Mouse (Mus musculus) embryonic facial prominence, embryonic 13.5 days (tissue): ENCODE measurements around the gene Dab2ip. TPM values are rescaled to one million over a fixed set of nuclear protein-coding genes. Genes with fewer than 3 reads are reported as not detected.
A peak's percentile ranks its signal among the peaks of the same experiment; 100 is the strongest.

Experiments
- ATAC-seq: fragments of 200-750 bp; cut with Nextera tagmentation; 2 replicates; pipeline ENCODE4 v1.8.0; 2017; ENCODE audit warnings: low read depth; ENCODE audit not compliant: insufficient number of reproducible peaks, insufficient read depth, low FRiP score, low TSS enrichment
- H3K27ac ChIP-seq: fragments of 300-500 bp; sonication (generic); 2 replicates; pipeline ENCODE4 v1.5.1; 2015; ENCODE audit warnings: moderate library complexity, mild to moderate bottlenecking, inconsistent platforms
- H3K27me3 ChIP-seq: fragments of 300-500 bp; sonication (generic); 2 replicates; pipeline ENCODE4 v1.6.1; 2015; ENCODE audit warnings: mild to moderate bottlenecking, inconsistent platforms
- H3K36me3 ChIP-seq: fragments of 300-500 bp; sonication (generic); 2 replicates; pipeline ENCODE4 v1.6.1; 2015; ENCODE audit warnings: mild to moderate bottlenecking, inconsistent platforms
- H3K4me1 ChIP-seq: fragments of 300-500 bp; sonication (generic); 2 replicates; pipeline ENCODE4 v1.6.1; 2015; ENCODE audit warnings: inconsistent platforms
- H3K4me2 ChIP-seq: fragments of 300-500 bp; sonication (generic); 2 replicates; pipeline ENCODE4 v1.6.1; 2015; ENCODE audit warnings: moderate library complexity, mild to moderate bottlenecking, inconsistent platforms
- H3K4me3 ChIP-seq: fragments of 300-500 bp; sonication (generic); 2 replicates; pipeline ENCODE4 v1.5.1; 2015; ENCODE audit warnings: mild to moderate bottlenecking, inconsistent platforms
- H3K9ac ChIP-seq: fragments of 300-500 bp; sonication (generic); 2 replicates; pipeline ENCODE4 v1.6.1; 2015; ENCODE audit warnings: mild to moderate bottlenecking, inconsistent platforms
- H3K9me3 ChIP-seq: fragments of 300-500 bp; sonication (generic); 2 replicates; pipeline ENCODE4 v1.6.1; 2016; ENCODE audit warnings: inconsistent platforms
- WGBS: fragments of 180-500 bp; shearing (Covaris S2); methylation state at CpG from one replicate; pipeline ENCODE4 v1.1.7; 2015; ENCODE audit warnings: mixed read lengths; 5-methylcytosine and 5-hydroxymethylcytosine counted together
- polyA plus RNA-seq: library from polyadenylated mRNA; unstranded; fragments of >200 nt; fragmentation: Nextera tagmentation; extraction: Ambion mirVana; gene quantifications from 2 replicates; pipeline ENCODE4 v1.2.1, GENCODE M21; 2015

Gene Dab2ip
- polyA plus RNA-seq, 1 experiment from 2014 or later: 53.2 TPM

DNA sequence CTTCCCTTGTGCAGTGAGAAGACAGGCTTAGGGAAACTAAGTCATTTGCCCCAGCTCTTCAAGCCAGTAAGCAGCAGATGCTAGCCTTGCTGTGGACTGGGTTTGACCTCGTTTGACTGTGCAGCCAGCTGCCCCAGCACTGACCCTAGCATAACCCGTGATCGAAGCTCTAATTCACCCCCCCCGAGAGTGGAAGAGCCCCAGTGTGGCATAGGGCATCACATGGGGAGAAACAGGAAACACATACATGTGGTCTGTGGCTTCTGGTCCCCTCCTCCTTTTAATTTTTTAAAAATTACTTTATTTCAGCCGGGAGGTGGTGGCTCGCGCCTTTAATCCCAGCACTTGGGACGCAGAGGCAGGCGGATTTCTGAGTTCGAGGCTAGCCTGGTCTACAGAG, 27.3 kb upstream of the Dab2ip start:
- H3K9ac ChIP-seq: no peak overlapping the region
- no peak overlapping the region for H3K27ac ChIP-seq
- H3K4me2 ChIP-seq: no peak overlapping the region
- H3K4me3 ChIP-seq: no peak overlapping the region
- H3K4me1 ChIP-seq: no peaks in the 10 kb centered on the region; the same call in 1 of the 2 replicates
- ATAC-seq: no peak
- no peaks in the 10 kb centered on the region for H3K27me3 ChIP-seq
- WGBS: 81% methylated on average over 10 of the region's 10 CpGs
- H3K36me3 ChIP-seq: no peaks in the 10 kb centered on the region
- no peaks in the 10 kb centered on the region; the same call in 1 of the 2 replicates for H3K9me3 ChIP-seq

DNA sequence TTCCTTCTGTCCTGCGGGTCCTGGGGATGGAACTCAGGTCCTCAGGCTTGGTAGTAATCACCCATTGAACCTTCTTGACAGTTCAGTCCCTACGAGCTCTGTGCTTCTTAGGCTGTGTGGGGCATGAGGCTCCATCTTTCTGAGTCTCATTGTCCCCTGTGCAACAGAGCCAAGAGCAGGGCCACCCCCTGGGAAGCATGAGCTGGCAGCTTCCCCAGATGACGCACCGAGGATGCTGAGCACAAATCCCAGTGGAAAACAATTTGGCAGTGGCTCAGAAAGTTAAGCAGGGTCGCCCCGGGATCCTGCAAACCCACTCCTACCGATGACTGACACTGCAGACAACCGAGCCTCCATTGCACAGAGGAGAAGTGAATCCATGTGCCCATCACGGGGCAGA, 24.4 kb upstream of the Dab2ip start:
- H3K9ac ChIP-seq: no peak overlapping the region
- no peak overlapping the region for H3K4me2 ChIP-seq
- no peak for ATAC-seq
- no peaks in the 10 kb centered on the region for H3K27me3 ChIP-seq
- 68% methylated on average over 9 of the region's 9 CpGs for WGBS
- H3K4me3 ChIP-seq: no peak overlapping the region
- H3K9me3 ChIP-seq: no peaks in the 10 kb centered on the region
- H3K27ac ChIP-seq: no peak overlapping the region
- H3K36me3 ChIP-seq: no peaks in the 10 kb centered on the region
- no peaks in the 10 kb centered on the region; the same call in 1 of the 2 replicates for H3K4me1 ChIP-seq

DNA sequence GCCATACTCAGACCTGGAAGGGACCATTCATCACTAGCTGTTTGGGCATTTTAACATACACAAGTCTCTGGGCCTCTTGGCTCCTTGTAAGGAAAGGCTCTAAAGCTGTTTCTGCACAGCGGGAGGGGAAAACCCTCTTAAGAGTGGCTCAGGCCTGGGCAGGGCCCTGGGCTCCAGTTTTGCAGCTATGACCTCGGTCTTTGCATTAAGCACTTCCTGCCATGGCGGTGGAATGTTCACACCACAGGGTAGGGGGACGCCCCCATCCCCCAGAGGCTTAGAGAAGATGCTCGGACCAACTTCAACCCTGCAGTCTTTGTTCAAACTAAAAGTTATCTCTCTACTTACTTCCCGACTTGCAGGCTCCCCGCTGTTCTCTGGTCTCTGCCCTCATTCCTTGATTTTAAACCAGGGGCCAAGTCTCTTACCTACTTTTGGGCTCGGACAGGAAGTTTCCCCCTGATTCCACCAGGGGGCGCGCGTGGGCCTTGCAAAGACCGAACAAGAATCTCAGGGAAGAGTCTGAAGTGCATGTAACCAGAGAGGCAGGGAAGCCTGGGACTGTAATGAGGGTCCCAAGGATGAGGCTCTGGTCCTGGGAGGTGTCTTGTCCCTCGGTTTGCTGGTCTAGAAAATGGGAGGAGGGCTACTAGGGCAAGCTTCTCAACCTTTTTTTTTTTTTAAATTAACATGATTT, 18.6 kb upstream of the Dab2ip start:
- peaks cover 10% of the 10 kb centered on the region for H3K4me1 ChIP-seq
- H3K9ac ChIP-seq: 0 out of 2 replicates have a peak overlapping the region, but pooled peaks have one; percentile 55
- no peaks in the 10 kb centered on the region for H3K9me3 ChIP-seq
- WGBS: 11% methylated on average over 13 of the region's 13 CpGs
- no peak for ATAC-seq
- peak overlapping the region; percentile 27; the same call in 1 of the 2 replicates for H3K4me2 ChIP-seq
- no peaks in the 10 kb centered on the region for H3K27me3 ChIP-seq
- H3K36me3 ChIP-seq: no peaks in the 10 kb centered on the region
- no peak overlapping the region for H3K27ac ChIP-seq
- no peak overlapping the region for H3K4me3 ChIP-seq

DNA sequence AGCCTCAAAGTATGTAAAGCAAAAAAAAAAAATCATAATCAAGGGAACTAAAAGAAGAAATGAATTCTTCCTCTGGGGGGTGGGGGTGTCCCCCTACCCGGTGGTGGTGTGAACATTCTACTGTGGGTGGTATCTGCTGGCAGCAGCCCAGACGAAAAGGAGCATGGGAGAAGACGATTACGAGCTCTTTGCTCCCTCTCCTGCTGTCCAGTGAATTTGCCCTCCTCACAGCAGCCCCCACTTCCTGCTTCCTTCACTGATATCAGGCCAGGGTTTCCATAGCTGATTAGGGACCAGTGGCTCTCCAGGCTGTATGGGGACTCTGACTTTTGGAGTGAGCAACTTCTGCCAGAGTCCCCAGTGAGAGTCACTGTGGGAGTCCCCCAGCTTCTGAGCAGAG, 17.3 kb upstream of the Dab2ip start:
- ATAC-seq: no peak
- Histone ChIP-seq H3K4me1 (peaks cover 17% of the 10 kb centered on the region), H3K4me3 (no peak overlapping the region), H3K27me3 (no peaks in the 10 kb centered on the region), H3K4me2 (no peak overlapping the region), H3K9me3 (no peaks in the 10 kb centered on the region), H3K9ac (no peak overlapping the region), H3K27ac (no peak overlapping the region), H3K36me3 (no peaks in the 10 kb centered on the region)
- WGBS: 32% methylated on average over 4 of the region's 4 CpGs

DNA sequence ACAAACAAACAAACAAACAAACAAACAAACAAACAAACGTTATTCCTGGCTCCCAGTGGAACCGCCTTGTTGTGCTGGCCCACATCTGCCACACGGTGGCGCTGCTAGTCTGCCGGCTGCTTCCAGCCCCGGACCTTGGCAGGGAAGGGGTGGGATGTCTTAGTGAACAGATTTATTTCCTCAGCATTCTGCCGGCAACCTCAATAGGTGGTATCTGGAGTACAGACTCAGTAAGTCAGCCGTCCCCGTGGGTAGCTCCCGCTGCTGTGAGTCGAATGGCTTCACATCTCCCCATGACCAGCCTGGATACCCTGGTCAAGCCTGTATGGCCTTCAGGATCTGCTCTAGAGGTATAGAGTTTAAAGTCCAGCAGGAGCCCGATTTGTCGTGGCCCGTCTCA, 13.3 kb upstream of the Dab2ip start:
- H3K9ac ChIP-seq: 0 out of 2 replicates have a peak overlapping the region, but pooled peaks have one; percentile 51
- H3K4me2 ChIP-seq: peak overlapping the region; percentile 67
- ATAC-seq: peak; percentile 60; the same call in 1 of the 2 replicates
- H3K4me3 ChIP-seq: peak overlapping the region; percentile 32
- H3K27me3 ChIP-seq: no peaks in the 10 kb centered on the region; the same call in 1 of the 2 replicates
- WGBS: 4% methylated on average over 14 of the region's 14 CpGs
- H3K36me3 ChIP-seq: no peaks in the 10 kb centered on the region
- H3K4me1 ChIP-seq: peaks cover 10% of the 10 kb centered on the region
- no peaks in the 10 kb centered on the region for H3K9me3 ChIP-seq
- H3K27ac ChIP-seq: peak overlapping the region; percentile 16; the same call in 1 of the 2 replicates

DNA sequence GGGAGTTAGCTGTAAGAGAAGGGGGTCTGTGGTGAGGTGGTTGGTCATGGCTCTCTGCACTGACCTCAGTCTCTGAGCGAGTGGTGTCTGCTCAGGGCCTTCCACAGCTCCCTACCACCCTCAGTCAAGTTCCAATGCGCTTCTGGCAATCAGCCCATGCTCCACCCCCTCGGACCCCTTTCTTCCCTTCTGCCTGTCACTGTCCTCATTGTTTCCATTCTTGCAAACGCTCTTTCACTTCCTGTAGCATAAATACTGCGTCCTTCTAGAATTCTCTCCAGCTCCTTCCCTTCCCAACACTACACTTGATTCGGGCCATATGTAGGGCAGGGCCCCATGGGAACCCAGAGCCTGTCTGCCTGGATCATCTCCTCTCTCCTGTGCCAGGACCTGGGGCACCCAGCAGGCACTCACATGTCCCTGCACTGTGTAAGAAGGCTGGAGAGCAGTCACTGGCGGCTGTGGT, 12.9 kb upstream of the Dab2ip start:
- Histone ChIP-seq H3K36me3 (no peaks in the 10 kb centered on the region), H3K9me3 (no peaks in the 10 kb centered on the region), H3K27ac (peak overlapping the region; percentile 16; the same call in 1 of the 2 replicates), H3K27me3 (no peaks in the 10 kb centered on the region; the same call in 1 of the 2 replicates), H3K9ac (0 out of 2 replicates have a peak overlapping the region, but pooled peaks have one; percentile 51), H3K4me2 (peak overlapping the region; percentile 67), H3K4me1 (peaks cover 8% of the 10 kb centered on the region), H3K4me3 (peak overlapping the region; percentile 32)
- 7% methylated on average over 7 of the region's 7 CpGs for WGBS
- no peak; the same call in 1 of the 2 replicates for ATAC-seq

DNA sequence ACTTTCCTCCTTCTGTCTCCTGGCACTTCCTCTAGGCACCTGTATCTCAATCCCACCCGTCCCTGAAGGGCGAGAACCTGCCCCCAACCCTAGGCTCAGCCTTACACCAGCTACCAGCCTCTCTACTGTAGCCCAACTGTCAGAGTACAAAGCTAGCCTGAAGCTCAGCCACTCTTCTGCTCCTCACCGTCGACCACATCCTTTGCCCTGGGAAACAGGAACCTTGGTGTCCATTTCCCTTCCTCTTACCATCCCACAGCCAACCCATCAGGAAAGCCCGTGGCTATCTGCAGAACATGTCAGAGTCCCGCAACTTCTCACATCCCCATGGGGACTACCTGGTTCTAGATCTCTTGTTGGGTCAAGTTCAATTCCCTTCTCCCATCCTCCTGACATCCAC, 11.6 kb upstream of the Dab2ip start:
- no peak overlapping the region for H3K9ac ChIP-seq
- H3K27ac ChIP-seq: no peak overlapping the region
- H3K4me3 ChIP-seq: no peak overlapping the region
- no peak overlapping the region for H3K4me2 ChIP-seq
- H3K9me3 ChIP-seq: no peaks in the 10 kb centered on the region
- whole genome bisulfite sequencing: 88% methylated on average over 6 of the region's 6 CpGs
- no peak for ATAC-seq
- no peaks in the 10 kb centered on the region; the same call in 1 of the 2 replicates for H3K27me3 ChIP-seq
- no peaks in the 10 kb centered on the region for H3K36me3 ChIP-seq
- peaks cover 7% of the 10 kb centered on the region for H3K4me1 ChIP-seq

DNA sequence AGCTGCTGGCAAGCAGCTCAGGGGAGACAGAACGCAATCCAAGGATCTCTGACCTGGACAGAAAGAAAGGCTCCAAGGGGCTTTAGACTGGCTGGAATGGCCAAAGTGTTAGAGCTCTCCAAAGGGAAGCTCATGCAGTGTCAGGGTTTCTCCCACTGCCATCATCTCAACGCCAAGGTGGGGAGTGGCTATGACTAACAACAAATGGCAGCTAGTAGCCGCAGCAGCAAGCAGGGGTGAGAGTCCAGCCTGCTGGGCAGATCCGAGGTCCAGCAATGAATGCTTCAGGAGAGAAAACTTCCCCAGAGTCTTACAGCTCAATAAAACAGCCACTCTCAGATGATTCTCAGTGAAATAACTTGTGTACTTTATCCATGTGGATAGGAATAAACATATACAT, 8.9 kb upstream of the Dab2ip start:
- ATAC-seq: no peak
- no peak overlapping the region for H3K9ac ChIP-seq
- WGBS: 68% methylated on average over 4 of the region's 4 CpGs
- H3K9me3 ChIP-seq: no peaks in the 10 kb centered on the region
- no peak overlapping the region for H3K4me3 ChIP-seq
- H3K27ac ChIP-seq: no peak overlapping the region
- H3K4me1 ChIP-seq: peaks cover 7% of the 10 kb centered on the region
- H3K4me2 ChIP-seq: no peak overlapping the region
- no peaks in the 10 kb centered on the region; the same call in 1 of the 2 replicates for H3K27me3 ChIP-seq
- no peaks in the 10 kb centered on the region for H3K36me3 ChIP-seq

DNA sequence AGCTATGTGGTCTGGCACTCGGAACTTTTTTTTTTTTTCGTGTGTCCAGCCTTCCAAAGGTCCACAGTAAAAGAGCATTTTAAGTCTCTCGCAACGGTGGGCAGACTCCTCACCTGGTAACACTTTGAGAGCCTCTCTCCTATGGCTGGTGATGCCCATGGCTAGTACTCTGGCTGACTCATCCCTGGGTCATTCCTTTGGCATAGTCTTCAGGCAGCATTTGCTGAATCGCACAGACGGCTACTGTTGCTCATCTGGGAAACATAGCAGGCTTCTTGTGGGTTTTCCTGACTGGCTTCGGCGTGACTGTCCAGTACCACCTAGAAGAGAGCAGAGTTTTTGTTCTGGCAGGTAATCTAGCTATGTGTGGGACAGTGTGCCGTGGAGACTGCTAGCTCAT, 8.0 kb upstream of the Dab2ip start:
- no peak overlapping the region for H3K4me2 ChIP-seq
- no peak overlapping the region for H3K4me3 ChIP-seq
- H3K9me3 ChIP-seq: no peaks in the 10 kb centered on the region
- H3K36me3 ChIP-seq: no peaks in the 10 kb centered on the region
- 84% methylated on average over 9 of the region's 9 CpGs for WGBS
- peaks cover 3% of the 10 kb centered on the region for H3K4me1 ChIP-seq
- ATAC-seq: no peak
- no peak overlapping the region for H3K9ac ChIP-seq
- H3K27me3 ChIP-seq: no peaks in the 10 kb centered on the region; the same call in 1 of the 2 replicates
- no peak overlapping the region for H3K27ac ChIP-seq

DNA sequence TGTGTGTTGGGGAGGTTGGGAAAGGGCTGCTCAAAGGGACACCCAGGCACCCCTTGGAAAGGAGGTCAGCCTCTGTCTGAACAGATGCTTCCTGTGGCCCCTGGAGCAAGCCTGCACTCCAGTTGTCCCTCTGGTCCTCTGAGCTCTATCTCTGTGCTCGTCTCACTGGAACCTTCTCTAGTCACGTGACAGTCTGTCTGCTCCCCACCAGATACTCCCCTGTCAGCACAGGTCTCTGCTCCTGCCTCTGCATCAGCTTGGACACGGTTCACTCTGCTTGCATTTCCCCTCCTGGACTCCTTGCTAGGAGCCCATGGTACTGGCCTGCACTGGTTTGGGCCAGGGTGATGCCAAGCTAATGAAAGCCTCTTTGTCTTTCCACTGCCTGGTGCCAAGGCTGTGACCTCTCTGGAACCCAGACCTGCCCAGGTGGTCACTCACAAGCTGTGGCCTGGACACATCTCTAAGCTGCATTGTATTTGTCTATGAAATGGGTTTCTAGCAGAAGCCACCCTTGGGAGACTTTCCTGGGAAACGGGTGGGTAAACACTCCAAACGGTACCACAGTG, 1.1 kb upstream of the Dab2ip start:
- H3K27me3 ChIP-seq: no peaks in the 10 kb centered on the region
- H3K36me3 ChIP-seq: no peaks in the 10 kb centered on the region
- no peak overlapping the region for H3K9ac ChIP-seq
- WGBS: 60% methylated on average over 5 of the region's 5 CpGs
- no peak overlapping the region for H3K27ac ChIP-seq
- H3K9me3 ChIP-seq: no peaks in the 10 kb centered on the region
- H3K4me2 ChIP-seq: no peak overlapping the region
- peaks cover 41% of the 10 kb centered on the region for H3K4me1 ChIP-seq
- ATAC-seq: no peak
- no peak overlapping the region for H3K4me3 ChIP-seq

DNA sequence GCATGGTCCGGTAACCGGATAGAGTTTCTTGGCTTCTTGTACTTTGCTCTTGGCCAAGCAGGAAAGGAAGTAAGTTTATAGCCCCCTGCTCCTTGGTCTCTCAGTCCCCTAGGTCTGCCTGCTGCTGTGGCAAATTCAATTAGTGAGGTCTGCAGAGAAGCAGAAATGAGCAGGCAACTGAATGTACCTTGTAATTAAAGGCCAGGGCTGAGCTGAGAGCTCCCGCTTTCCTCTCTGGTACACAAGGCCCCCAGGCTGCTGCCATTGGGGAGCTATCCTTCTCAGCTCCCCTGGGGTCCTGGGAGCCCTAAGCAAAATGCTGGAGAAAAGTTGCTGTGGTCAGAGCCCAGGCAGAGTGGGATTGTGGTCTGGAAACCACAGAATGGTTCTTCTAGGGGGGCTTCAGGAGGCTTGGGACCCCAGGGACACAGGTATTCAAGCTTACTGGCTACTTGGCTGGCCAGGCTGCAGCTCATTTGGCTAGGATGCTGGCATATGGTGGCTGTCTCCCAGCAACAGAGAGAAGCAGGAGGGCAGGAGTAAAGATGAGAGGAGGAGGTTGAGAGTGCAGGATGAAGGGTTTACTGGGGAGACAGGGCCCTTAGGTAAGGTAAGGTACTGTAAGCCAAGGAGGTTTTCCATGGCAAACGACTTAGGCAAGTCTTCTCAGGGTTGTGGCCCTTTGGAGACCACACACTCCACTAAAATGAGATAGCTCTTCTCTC, 922 bp downstream of the Dab2ip start:
- ATAC-seq: no peak
- WGBS: 35% methylated on average over 4 of the region's 4 CpGs
- Histone ChIP-seq H3K4me1 (peaks cover 41% of the 10 kb centered on the region), H3K4me3 (peak overlapping the region; percentile 25), H3K9me3 (no peaks in the 10 kb centered on the region), H3K36me3 (no peaks in the 10 kb centered on the region), H3K4me2 (peak overlapping the region; percentile 55), H3K27ac (peak overlapping the region; percentile 90), H3K9ac (peak overlapping the region; percentile 66), H3K27me3 (no peaks in the 10 kb centered on the region)
